Mouse (Mus musculus) lung, embryonic 16.5 days (tissue): ENCODE measurements around the gene Olfr68. TPM values are rescaled to one million over a fixed set of nuclear protein-coding genes. Genes with fewer than 3 reads are reported as not detected.
"Not testable (repeated sequence)": the region's sequence is repeated elsewhere in the genome, so short reads cannot be mapped to it uniquely, and the experiment has no call there.

Experiments used
- ATAC-seq: fragments of 200-750 bp; cut with Nextera tagmentation; 2 replicates; pipeline ENCODE4 v1.8.0; 2017; ENCODE audit warnings: low read depth, mild to moderate bottlenecking, moderate library complexity
- H3K27ac ChIP-seq: fragments of 300-500 bp; sonication (generic); 2 replicates; pipeline ENCODE4 v1.5.1; 2014; ENCODE audit warnings: mild to moderate bottlenecking, control low read depth, low read length
- H3K27me3 ChIP-seq: fragments of 300-500 bp; sonication (generic); 2 replicates; pipeline ENCODE4 v1.6.1; 2014; ENCODE audit warnings: low read depth, low read length, mixed read lengths; ENCODE audit not compliant: control insufficient read depth, insufficient read depth
- H3K36me3 ChIP-seq: fragments of 300-500 bp; sonication (generic); 2 replicates; pipeline ENCODE4 v1.6.1; 2014; ENCODE audit warnings: low read length; ENCODE audit not compliant: control insufficient read depth, insufficient read depth
- H3K4me1 ChIP-seq: fragments of 300-500 bp; sonication (generic); replicated peaks from 2 replicates; pipeline ENCODE4 v1.6.1; 2014; ENCODE audit warnings: low read length, mixed read lengths; ENCODE audit not compliant: control insufficient read depth, insufficient read depth
- H3K4me2 ChIP-seq: fragments of 300-500 bp; sonication (generic); 2 replicates; pipeline ENCODE4 v1.6.1; 2014; ENCODE audit warnings: low read depth, low read length, control low read depth
- H3K4me3 ChIP-seq: fragments of 300-500 bp; sonication (generic); 2 replicates; pipeline ENCODE4 v1.5.1; 2014; ENCODE audit warnings: mild to moderate bottlenecking, low read length, control low read depth
- H3K9ac ChIP-seq: fragments of 300-500 bp; sonication (generic); 2 replicates; pipeline ENCODE4 v1.6.1; 2014; ENCODE audit warnings: low read length, control low read depth
- H3K9me3 ChIP-seq: fragments of 300-500 bp; sonication (generic); 2 replicates; pipeline ENCODE4 v1.6.1; 2016; ENCODE audit warnings: low read length; ENCODE audit not compliant: control insufficient read depth
- WGBS: fragments of 180-500 bp; shearing (Covaris S2); extraction: QIAGEN DNeasy Blood & Tissue Kit; methylation state at CpG from one replicate; pipeline ENCODE4 v1.1.7; 2014; 5-methylcytosine and 5-hydroxymethylcytosine counted together
- polyA plus RNA-seq: library from polyadenylated mRNA; unstranded; fragments of >200 nt; fragmentation: Nextera tagmentation; extraction: Ambion mirVana; gene quantifications from 2 replicates; pipeline ENCODE4 v1.2.1, GENCODE M21; 2015

The Olfr68 gene
- polyA plus RNA-seq, 1 experiment from 2014 or later, result not detected

DNA sequence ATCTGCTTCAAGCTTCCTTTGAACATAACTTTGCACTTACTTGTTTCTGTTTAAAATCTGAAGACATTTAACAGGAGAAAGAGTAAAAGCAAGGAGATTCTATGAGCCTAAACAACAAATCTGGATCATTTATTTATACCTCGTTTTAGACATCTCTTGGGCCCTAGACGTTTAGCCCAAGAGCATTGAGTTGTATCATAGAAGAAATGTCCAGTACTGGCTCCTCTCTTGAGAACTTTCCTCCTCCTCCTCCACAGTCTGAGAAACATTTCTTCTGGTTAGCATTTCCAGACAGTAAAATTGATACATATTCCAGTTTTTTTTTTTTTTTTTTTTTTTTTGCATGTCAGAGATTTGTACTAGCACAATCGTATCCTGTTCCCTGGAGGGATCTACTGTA, 12.2 kb upstream of the Olfr68 start, which contains the start of gene Olfr67:
TSS of gene Olfr67 (minus strand) at position 101 of the 400 bp plus-strand sequence.
- Histone ChIP-seq H3K27me3 (no peaks in the 10 kb centered on the region), H3K4me3 (no peak within 1 kb of the TSS), H3K4me2 (no peak within 1 kb of the TSS), H3K4me1 (no peaks in the 10 kb centered on the region), H3K9me3 (peaks cover 2% of the 10 kb centered on the region; the same call in 1 of the 2 replicates), H3K36me3 (no peaks in the 10 kb centered on the region), H3K27ac (no peak within 1 kb of the TSS), H3K9ac (no peak within 1 kb of the TSS)
- 65% methylated on average over 3 of the region's 3 CpGs for WGBS
- ATAC-seq, result no peak

DNA sequence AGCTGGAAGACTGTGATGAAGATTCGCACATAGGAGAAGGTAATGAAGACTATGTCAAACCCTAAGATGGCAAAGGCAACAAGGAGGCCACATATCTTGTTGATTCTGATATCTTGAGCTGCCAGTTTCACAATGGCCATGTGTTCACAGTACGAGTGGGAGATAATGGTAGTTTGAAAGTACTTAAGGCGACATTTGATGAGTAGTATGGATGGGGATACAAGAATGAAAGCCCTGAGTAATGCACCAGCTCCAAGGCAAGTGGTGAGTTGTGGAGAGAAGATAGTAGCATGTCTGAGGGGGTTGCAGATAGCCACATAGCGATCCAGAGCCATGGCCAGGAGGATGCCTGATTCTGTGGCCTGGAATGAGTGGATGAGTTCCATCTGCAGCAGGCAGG, 1.8 kb downstream of the Olfr68 start:
- not testable (repeated sequence) for H3K9ac ChIP-seq, H3K9me3 ChIP-seq, H3K27ac ChIP-seq, H3K4me1 ChIP-seq, H3K4me2 ChIP-seq, H3K27me3 ChIP-seq, ATAC-seq, H3K36me3 ChIP-seq, H3K4me3 ChIP-seq
- 77% methylated on average over 3 of the region's 4 CpGs for WGBS

DNA sequence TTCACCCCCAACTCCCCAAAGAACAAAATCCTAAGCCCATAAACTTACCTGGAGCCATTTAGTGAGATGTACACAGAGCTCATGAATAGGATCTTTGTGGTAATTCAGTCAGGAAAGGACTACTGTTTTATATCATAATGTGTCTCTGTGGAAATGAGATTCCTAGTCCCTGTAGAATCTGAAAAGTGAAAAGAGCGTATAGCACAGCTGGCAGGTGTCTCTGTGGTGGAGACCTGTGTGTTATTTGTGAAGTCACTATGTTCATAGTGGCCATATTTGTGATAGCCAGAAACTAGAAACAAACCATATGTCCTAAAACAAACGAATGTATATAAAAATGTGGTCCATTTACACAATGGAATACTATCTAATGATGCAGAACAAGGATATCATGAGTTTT, 8.0 kb downstream of the Olfr68 start, which contains the start of gene Olfr69:
TSS of gene Olfr69 (minus strand) at position 101 of the 400 bp plus-strand sequence.
- Histone ChIP-seq H3K4me2 (no peak within 1 kb of the TSS), H3K9ac (no peak within 1 kb of the TSS), H3K4me3 (no peak within 1 kb of the TSS), H3K27me3 (no peaks in the 10 kb centered on the region), H3K9me3 (no peaks in the 10 kb centered on the region), H3K4me1 (no peaks in the 10 kb centered on the region), H3K36me3 (no peaks in the 10 kb centered on the region), H3K27ac (no peak within 1 kb of the TSS)
- no peak for ATAC-seq
- 63% methylated on average over 2 of the region's 2 CpGs for WGBS

DNA sequence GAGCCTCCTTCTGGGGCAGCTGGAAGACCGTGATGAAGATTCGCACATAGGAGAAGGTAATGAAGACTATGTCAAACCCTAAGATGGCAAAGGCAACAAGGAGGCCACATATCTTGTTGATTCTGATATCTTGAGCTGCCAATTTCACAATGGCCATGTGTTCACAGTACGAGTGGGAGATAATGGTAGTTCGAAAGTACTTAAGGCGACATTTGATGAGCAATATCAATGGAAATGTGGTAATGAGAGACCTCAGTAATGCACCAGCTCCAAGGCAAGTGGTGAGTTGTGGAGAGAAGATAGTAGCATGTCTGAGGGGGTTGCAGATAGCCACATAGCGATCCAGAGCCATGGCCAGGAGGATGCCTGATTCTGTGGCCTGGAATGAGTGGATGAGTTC, 11.8 kb downstream of the Olfr68 start:
- H3K27ac ChIP-seq, H3K9me3 ChIP-seq, H3K36me3 ChIP-seq, H3K4me2 ChIP-seq, H3K4me3 ChIP-seq, H3K27me3 ChIP-seq, H3K9ac ChIP-seq, H3K4me1 ChIP-seq, ATAC-seq: not testable (repeated sequence)
- 84% methylated on average over 4 of the region's 6 CpGs for WGBS

DNA sequence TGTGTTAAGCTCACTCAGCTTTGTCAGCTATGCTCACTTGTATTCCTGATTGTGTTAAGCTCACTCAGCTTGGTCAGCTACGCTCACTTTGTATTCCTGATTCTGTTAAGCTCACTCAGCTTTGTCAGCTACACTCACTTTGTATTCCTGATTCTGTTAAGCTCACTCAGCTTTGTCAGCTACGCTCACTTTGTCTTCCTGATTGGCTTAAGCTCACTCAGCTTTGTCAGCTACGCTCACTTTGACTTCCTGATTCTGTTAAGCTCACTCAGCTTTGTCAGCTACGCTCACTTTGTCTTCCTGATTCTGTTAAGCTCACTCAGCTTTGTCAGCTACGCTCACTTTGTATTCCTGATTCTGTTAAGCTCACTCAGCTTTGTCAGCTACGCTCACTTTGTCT, 17.3 kb downstream of the Olfr68 start:
- not testable (repeated sequence) for H3K36me3 ChIP-seq, H3K4me1 ChIP-seq, H3K27me3 ChIP-seq, H3K4me2 ChIP-seq, H3K9me3 ChIP-seq, H3K4me3 ChIP-seq, H3K27ac ChIP-seq, ATAC-seq, H3K9ac ChIP-seq
- 77% methylated on average over 6 of the region's 6 CpGs for WGBS

DNA sequence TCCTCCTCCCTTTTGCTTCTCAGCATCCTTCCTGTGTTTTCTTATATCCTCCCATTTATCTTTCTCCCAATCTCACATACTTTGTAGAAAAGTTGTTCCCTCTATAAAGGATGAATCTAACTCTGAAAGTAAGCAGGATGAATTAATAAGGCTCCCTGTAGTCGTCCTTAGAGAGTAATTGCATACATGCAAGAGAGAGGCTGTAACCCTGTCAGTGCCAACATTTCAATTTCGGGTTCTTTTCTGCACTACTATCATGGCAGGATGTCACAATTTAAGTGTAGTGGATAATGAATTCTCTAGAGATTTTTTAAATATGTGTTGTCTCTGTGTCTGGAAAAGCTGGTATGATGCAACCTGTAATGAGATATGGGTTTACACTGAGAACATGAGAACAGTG, 22.3 kb downstream of the Olfr68 start, which contains the start of gene Olfr630:
TSS of gene Olfr630 (minus strand) at position 101 of the 400 bp plus-strand sequence.
- ATAC-seq, result no peak
- H3K4me3 ChIP-seq, result no peak within 1 kb of the TSS
- no peak within 1 kb of the TSS for H3K9ac ChIP-seq
- H3K4me1 ChIP-seq, result no peaks in the 10 kb centered on the region
- H3K9me3 ChIP-seq, result no peaks in the 10 kb centered on the region
- no peaks in the 10 kb centered on the region for H3K36me3 ChIP-seq
- H3K4me2 ChIP-seq, result no peak within 1 kb of the TSS
- no peaks in the 10 kb centered on the region for H3K27me3 ChIP-seq
- WGBS, result 33% methylated on average over 2 of the region's 2 CpGs
- H3K27ac ChIP-seq, result no peak within 1 kb of the TSS

DNA sequence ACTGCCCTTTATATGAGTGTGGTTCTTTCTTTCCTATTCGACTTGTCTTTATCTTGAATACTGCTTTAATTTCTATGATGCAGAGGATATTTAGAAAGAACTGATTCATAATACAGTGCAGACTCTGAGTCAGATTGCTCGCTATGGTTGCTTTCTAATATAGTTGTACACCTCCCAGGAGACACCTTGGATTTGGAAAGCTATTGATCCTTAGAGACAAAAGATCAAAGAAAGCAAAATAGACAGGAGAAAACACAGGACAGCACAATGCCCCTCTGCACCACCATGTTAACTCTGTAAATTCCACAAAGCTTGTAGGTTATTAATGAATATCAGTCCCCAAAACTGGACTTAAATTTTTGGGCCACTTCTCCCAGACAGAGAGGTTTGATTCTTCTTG, 34.7 kb downstream of the Olfr68 start, which contains the start of gene Olfr629:
TSS of gene Olfr629 (minus strand) at position 101 of the 400 bp plus-strand sequence.
- Histone ChIP-seq H3K9ac (no peak within 1 kb of the TSS), H3K36me3 (no peaks in the 10 kb centered on the region), H3K27me3 (no peaks in the 10 kb centered on the region), H3K4me3 (no peak within 1 kb of the TSS), H3K27ac (no peak within 1 kb of the TSS), H3K4me1 (no peaks in the 10 kb centered on the region), H3K4me2 (no peak within 1 kb of the TSS), H3K9me3 (no peaks in the 10 kb centered on the region)
- ATAC-seq, result no peak
- WGBS, result 77% methylated on average over 2 of the region's 2 CpGs

DNA sequence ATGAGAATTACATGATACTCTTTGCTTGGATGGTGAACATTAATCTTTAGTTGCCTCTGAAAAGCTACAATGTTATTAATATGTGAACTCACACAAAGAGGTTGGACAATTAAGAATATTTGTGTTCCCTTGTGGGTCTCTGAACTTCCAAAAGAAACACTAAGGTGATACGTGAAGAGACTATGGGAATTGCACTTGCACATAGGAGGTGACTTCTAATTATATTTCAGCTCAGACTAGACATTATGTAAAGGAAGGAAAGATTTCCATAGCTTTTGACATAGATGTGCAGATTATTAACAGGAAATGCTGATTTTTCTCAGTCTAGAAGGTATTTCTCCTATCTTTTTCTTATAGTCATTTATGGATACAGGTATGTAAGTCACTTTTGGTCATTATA, 49.4 kb downstream of the Olfr68 start, which contains the start of gene Olfr628:
TSS of gene Olfr628 (plus strand) at position 301 of the 400 bp plus-strand sequence.
- Histone ChIP-seq H3K4me3 (no peak within 1 kb of the TSS), H3K9me3 (no peaks in the 10 kb centered on the region), H3K27me3 (no peaks in the 10 kb centered on the region), H3K9ac (no peak within 1 kb of the TSS), H3K36me3 (no peaks in the 10 kb centered on the region), H3K27ac (no peak within 1 kb of the TSS), H3K4me1 (no peaks in the 10 kb centered on the region), H3K4me2 (no peak within 1 kb of the TSS)
- 79% methylated on average over 1 of the region's 1 CpGs for WGBS
- ATAC-seq, result no peak
